Mouse (Mus musculus): ENCODE results near the gene Dhx32. TPM values are rescaled to one million over a fixed set of nuclear protein-coding genes. Genes with fewer than 3 reads are reported as not detected.
"Not testable (repeated sequence)": the region's sequence is repeated elsewhere in the genome, so short reads cannot be mapped to it uniquely, and the experiment has no call there.

The Dhx32 gene
- total and polyA plus RNA-seq, 3 experiments, result 27.7 to 47.4 (median 41.5) TPM

DNA sequence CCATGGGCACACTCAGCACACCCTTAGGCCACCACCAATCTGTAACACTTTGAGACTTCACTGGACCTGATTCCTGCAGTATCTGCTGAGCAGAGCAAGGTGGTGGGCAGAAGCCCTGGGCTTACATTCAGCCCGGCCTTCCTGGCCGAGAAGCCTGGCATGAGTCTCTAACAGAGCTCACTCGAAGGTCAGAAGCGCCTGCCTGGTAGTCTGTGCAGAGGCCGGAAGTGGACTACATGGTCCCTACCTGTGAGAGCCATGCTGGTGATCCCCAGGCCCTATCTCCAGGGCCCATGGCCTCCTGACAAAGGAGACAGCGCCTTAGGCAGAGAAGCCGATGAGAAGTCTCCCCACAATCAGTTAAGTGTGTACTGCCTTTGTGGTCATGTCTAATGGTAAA lies 81.2 kb downstream of the Dhx32 start:
- Histone ChIP-seq H3K4me1 (ENCODE audit: control insufficient read depth, insufficient read depth, low read length) (no peaks in the 10 kb centered on the region), H3K4me3 (no peak overlapping the region), H3K79me2 (replicated peaks; ENCODE audit: control insufficient read depth, insufficient read depth, low read length) (no peaks in the 10 kb centered on the region), H3K27ac (no peak overlapping the region), H3K27me3 (ENCODE audit: control insufficient read depth, insufficient read depth, low read length) (no peaks in the 10 kb centered on the region), H3K36me3 (ENCODE audit: control insufficient read depth, insufficient read depth, low read length) (no peaks in the 10 kb centered on the region), H3K9ac (ENCODE audit: low read depth, low read length) (no peak overlapping the region)
- TF ChIP-seq CTCF (IDR thresholded peaks at IDR 0.05) (no peak), EP300 (IDR thresholded peaks at IDR 0.05; ENCODE audit: insufficient read depth, low read depth, low read length) (no peak), POLR2A (IDR thresholded peaks at IDR 0.05; ENCODE audit: insufficient read depth, low read depth, low read length) (no peak)
- intact Hi-C loops (cut with DNase I), result no loop called here
- 94% methylated on average over 7 of the region's 7 CpGs for WGBS
- no peak for DNase-seq

GRCm38 (mm10) chr7:133699885-133700284 lies 82.6 kb downstream of the Dhx32 start:
- Histone ChIP-seq H3K9ac (ENCODE audit: low read depth, low read length) (no peak overlapping the region), H3K4me3 (no peak overlapping the region), H3K27me3 (ENCODE audit: control insufficient read depth, insufficient read depth, low read length) (no peaks in the 10 kb centered on the region), H3K36me3 (ENCODE audit: control insufficient read depth, insufficient read depth, low read length) (no peaks in the 10 kb centered on the region), H3K4me1 (ENCODE audit: control insufficient read depth, insufficient read depth, low read length) (no peaks in the 10 kb centered on the region), H3K27ac (no peak overlapping the region), H3K79me2 (replicated peaks; ENCODE audit: control insufficient read depth, insufficient read depth, low read length) (no peaks in the 10 kb centered on the region)
- no peak for DNase-seq
- intact Hi-C loops (cut with DNase I), result no loop called here
- no peak for TF ChIP-seq POLR2A (IDR thresholded peaks at IDR 0.05; ENCODE audit: insufficient read depth, low read depth, low read length)
- no peak for TF ChIP-seq EP300 (IDR thresholded peaks at IDR 0.05; ENCODE audit: insufficient read depth, low read depth, low read length)
- no peak for TF ChIP-seq CTCF (IDR thresholded peaks at IDR 0.05)
- WGBS, result 64% methylated on average over 4 of the region's 4 CpGs

GRCm38 (mm10) chr7:133698021-133698709 lies 84.4 kb downstream of the Dhx32 start:
- Histone ChIP-seq H3K4me1 (ENCODE audit: control insufficient read depth, insufficient read depth, low read length) (no peaks in the 10 kb centered on the region), H3K9ac (ENCODE audit: low read depth, low read length) (no peak overlapping the region), H3K27me3 (ENCODE audit: control insufficient read depth, insufficient read depth, low read length) (no peaks in the 10 kb centered on the region), H3K79me2 (replicated peaks; ENCODE audit: control insufficient read depth, insufficient read depth, low read length) (no peaks in the 10 kb centered on the region), H3K36me3 (ENCODE audit: control insufficient read depth, insufficient read depth, low read length) (no peaks in the 10 kb centered on the region), H3K27ac (no peak overlapping the region), H3K4me3 (no peak overlapping the region)
- DNase-seq, result no peak
- 61% methylated on average over 12 of the region's 12 CpGs for WGBS
- TF ChIP-seq CTCF (IDR thresholded peaks at IDR 0.05), result no peak
- no peak for TF ChIP-seq EP300 (IDR thresholded peaks at IDR 0.05; ENCODE audit: insufficient read depth, low read depth, low read length)
- TF ChIP-seq POLR2A (IDR thresholded peaks at IDR 0.05; ENCODE audit: insufficient read depth, low read depth, low read length), result no peak
- intact Hi-C loops (cut with DNase I), result no loop called here

DNA sequence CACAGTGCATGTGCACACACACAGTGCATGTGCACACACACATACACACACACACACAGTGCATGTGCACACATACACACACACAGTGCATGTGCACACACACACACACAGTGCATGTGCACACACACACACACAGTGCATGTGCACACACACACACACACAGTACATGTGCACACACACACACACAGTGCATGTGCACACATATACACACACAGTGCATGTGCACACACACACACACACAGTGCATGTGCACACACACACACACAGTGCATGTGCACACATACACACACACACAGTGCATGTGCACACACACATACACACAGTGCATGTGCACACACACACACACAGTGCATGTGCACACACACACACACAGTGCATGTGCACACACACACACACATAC lies 96.9 kb downstream of the Dhx32 start:
- H3K27me3 ChIP-seq (ENCODE audit: control insufficient read depth, insufficient read depth, low read length); H3K9ac ChIP-seq (ENCODE audit: low read depth, low read length); DNase-seq; H3K4me1 ChIP-seq (ENCODE audit: control insufficient read depth, insufficient read depth, low read length); H3K4me3 ChIP-seq; intact Hi-C loops (cut with DNase I); H3K36me3 ChIP-seq (ENCODE audit: control insufficient read depth, insufficient read depth, low read length); H3K27ac ChIP-seq; H3K79me2 ChIP-seq (replicated peaks; ENCODE audit: control insufficient read depth, insufficient read depth, low read length): not testable (repeated sequence)

DNA sequence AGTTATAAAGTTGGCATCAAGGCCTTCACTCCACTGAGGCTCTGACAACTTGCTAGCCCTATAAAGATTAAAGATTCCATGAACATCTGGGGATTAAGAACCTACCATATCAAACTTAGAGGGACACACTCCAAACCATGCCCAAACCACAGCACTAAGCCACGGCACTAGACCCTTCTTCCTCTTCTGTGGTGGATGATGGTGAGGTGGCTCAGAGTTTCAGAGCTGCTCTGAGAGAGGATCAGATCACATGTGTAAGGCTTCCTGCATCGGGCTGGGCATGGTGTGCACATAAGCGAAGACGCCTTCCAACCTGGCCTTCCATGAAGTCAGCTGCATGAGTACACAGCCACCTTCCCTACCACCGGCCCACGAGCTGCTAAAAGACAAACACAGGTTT lies 97.8 kb downstream of the Dhx32 start:
- TF ChIP-seq EP300 (IDR thresholded peaks at IDR 0.05; ENCODE audit: insufficient read depth, low read depth, low read length) (no peak), POLR2A (IDR thresholded peaks at IDR 0.05; ENCODE audit: insufficient read depth, low read depth, low read length) (no peak), CTCF (IDR thresholded peaks at IDR 0.05) (no peak)
- Histone ChIP-seq H3K9ac (ENCODE audit: low read depth, low read length) (no peak overlapping the region), H3K36me3 (ENCODE audit: control insufficient read depth, insufficient read depth, low read length) (no peaks in the 10 kb centered on the region), H3K27me3 (ENCODE audit: control insufficient read depth, insufficient read depth, low read length) (no peaks in the 10 kb centered on the region), H3K79me2 (replicated peaks; ENCODE audit: control insufficient read depth, insufficient read depth, low read length) (no peaks in the 10 kb centered on the region), H3K27ac (no peak overlapping the region), H3K4me3 (no peak overlapping the region), H3K4me1 (ENCODE audit: control insufficient read depth, insufficient read depth, low read length) (no peaks in the 10 kb centered on the region; the same call in 1 of the 2 replicates)
- intact Hi-C loops (cut with DNase I), result no loop called here
- no peak for DNase-seq
- 94% methylated on average over 6 of the region's 6 CpGs for WGBS

DNA sequence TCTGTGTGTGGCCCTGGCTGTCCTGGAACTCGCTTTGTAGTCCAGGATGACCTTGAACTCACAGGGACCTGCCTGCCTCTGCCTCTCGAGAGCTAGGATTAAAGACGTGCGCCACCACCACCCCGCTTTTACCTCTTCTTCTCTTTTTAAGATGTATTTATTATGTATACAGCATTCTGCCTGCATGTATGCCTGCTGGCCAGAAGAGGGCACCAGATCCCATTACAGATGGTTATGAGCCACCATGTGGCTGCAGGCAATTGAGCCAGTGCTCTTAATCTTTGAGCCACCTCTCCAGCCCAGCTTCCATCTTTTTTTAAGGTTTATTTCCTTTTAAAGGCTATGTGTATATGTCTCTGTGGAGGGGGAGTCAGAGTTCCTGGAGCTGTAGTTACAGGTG lies 98.4 kb downstream of the Dhx32 start:
- H3K79me2 ChIP-seq (replicated peaks; ENCODE audit: control insufficient read depth, insufficient read depth, low read length), result no peaks in the 10 kb centered on the region
- TF ChIP-seq POLR2A (IDR thresholded peaks at IDR 0.05; ENCODE audit: insufficient read depth, low read depth, low read length) (no peak), CTCF (IDR thresholded peaks at IDR 0.05) (peak; percentile 57)
- H3K9ac ChIP-seq (ENCODE audit: low read depth, low read length), result no peak overlapping the region
- intact Hi-C loops (cut with DNase I), result no loop called here
- H3K27ac ChIP-seq, result no peak overlapping the region
- no peaks in the 10 kb centered on the region for H3K27me3 ChIP-seq (ENCODE audit: control insufficient read depth, insufficient read depth, low read length)
- no peaks in the 10 kb centered on the region for H3K36me3 ChIP-seq (ENCODE audit: control insufficient read depth, insufficient read depth, low read length)
- H3K4me3 ChIP-seq, result no peak overlapping the region
- WGBS, result 89% methylated on average over 5 of the region's 5 CpGs
- H3K4me1 ChIP-seq (ENCODE audit: control insufficient read depth, insufficient read depth, low read length), result peaks cover 1% of the 10 kb centered on the region; the same call in 1 of the 2 replicates
- DNase-seq, result no peak
